Mouse (Mus musculus) forebrain, embryonic 13.5 days (tissue): ENCODE results near the gene Rnf114. TPM values are rescaled to one million over a fixed set of nuclear protein-coding genes. Genes with fewer than 3 reads are reported as not detected.

Experiments used
- ATAC-seq: fragments of 200-750 bp; cut with Nextera tagmentation; 2 replicates; pipeline ENCODE4 v1.8.0; 2017
- H3K27ac ChIP-seq: fragments of 300-500 bp; sonication (generic); 2 replicates; pipeline ENCODE4 v1.5.1; 2015; ENCODE audit warnings: inconsistent platforms, mild to moderate bottlenecking, moderate library complexity
- H3K27me3 ChIP-seq: fragments of 300-500 bp; sonication (generic); 2 replicates; pipeline ENCODE4 v1.6.1; 2015; ENCODE audit warnings: mild to moderate bottlenecking, inconsistent platforms
- H3K36me3 ChIP-seq: fragments of 300-500 bp; sonication (generic); 2 replicates; pipeline ENCODE4 v1.6.1; 2015; ENCODE audit warnings: mild to moderate bottlenecking, inconsistent platforms; ENCODE audit not compliant: poor library complexity, severe bottlenecking
- H3K4me1 ChIP-seq: fragments of 300-500 bp; sonication (generic); 2 replicates; pipeline ENCODE4 v1.6.1; 2015; ENCODE audit warnings: inconsistent platforms
- H3K4me2 ChIP-seq: fragments of 300-500 bp; sonication (generic); 2 replicates; pipeline ENCODE4 v1.6.1; 2015; ENCODE audit warnings: inconsistent platforms, mild to moderate bottlenecking, moderate library complexity
- H3K4me3 ChIP-seq: fragments of 300-500 bp; sonication (generic); 2 replicates; pipeline ENCODE4 v1.5.1; 2015; ENCODE audit warnings: mild to moderate bottlenecking, inconsistent platforms
- H3K9ac ChIP-seq: fragments of 300-500 bp; sonication (generic); 2 replicates; pipeline ENCODE4 v1.6.1; 2015; ENCODE audit warnings: mild to moderate bottlenecking, inconsistent platforms
- H3K9me3 ChIP-seq: fragments of 300-500 bp; sonication (generic); replicated peaks from 2 replicates; pipeline ENCODE4 v1.6.1; 2016; ENCODE audit warnings: inconsistent platforms
- WGBS: fragments of 180-500 bp; shearing (Covaris S2); methylation state at CpG from one replicate; pipeline ENCODE4 v1.1.7; 2015; 5-methylcytosine and 5-hydroxymethylcytosine counted together
- polyA plus RNA-seq: library from polyadenylated mRNA; unstranded; fragments of >200 nt; fragmentation: Nextera tagmentation; extraction: Ambion mirVana; gene quantifications from 2 replicates; pipeline ENCODE4 v1.2.1, GENCODE M21; 2015

The Rnf114 gene
- polyA plus RNA-seq, 1 experiment from 2014 or later, result 134 TPM

DNA sequence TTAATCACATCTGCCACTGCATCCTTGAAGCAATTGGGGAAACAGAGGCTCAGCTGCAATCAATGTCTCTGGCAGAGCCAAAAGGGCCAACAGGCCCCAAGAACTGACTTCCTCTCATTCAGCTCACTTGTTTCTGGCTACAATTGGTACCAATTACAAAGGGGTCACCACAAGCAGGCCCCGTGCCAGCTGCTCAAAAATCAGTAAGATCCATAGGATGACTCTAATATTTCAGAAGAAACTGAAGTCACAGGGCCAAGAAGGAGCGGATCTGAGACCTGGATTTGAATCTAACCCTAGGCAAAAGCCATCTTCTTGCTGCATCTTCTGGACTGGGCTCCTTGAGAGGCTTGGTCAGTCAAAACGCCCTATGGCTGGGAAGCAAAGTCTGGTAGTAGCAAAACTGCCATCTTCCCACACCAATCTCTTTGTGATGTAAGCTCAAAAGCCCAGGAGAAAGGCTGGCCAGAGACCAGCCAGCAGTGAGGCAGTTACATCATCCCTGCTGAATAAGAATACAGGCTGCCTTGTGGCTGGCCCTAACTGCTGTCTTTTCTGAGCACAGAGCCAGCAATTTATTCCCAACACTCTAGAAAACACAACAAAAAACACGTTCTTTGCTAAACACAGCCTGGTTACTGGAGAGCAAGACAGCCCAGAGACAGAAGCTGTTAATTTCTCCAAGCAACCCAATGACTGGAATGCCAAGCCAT lies 1.5 kb upstream of the Rnf114 start:
- Histone ChIP-seq H3K9ac (peak overlapping the region; percentile 97), H3K9me3 (no peaks in the 10 kb centered on the region), H3K4me1 (peaks cover 27% of the 10 kb centered on the region), H3K36me3 (peaks cover 11% of the 10 kb centered on the region; the same call in 1 of the 2 replicates), H3K27me3 (no peaks in the 10 kb centered on the region), H3K4me3 (peak overlapping the region; percentile 99), H3K4me2 (peak overlapping the region; percentile 99), H3K27ac (peak overlapping the region; percentile 65; the same call in 1 of the 2 replicates)
- WGBS, result 76% methylated on average over 4 of the region's 4 CpGs
- no peak for ATAC-seq

DNA sequence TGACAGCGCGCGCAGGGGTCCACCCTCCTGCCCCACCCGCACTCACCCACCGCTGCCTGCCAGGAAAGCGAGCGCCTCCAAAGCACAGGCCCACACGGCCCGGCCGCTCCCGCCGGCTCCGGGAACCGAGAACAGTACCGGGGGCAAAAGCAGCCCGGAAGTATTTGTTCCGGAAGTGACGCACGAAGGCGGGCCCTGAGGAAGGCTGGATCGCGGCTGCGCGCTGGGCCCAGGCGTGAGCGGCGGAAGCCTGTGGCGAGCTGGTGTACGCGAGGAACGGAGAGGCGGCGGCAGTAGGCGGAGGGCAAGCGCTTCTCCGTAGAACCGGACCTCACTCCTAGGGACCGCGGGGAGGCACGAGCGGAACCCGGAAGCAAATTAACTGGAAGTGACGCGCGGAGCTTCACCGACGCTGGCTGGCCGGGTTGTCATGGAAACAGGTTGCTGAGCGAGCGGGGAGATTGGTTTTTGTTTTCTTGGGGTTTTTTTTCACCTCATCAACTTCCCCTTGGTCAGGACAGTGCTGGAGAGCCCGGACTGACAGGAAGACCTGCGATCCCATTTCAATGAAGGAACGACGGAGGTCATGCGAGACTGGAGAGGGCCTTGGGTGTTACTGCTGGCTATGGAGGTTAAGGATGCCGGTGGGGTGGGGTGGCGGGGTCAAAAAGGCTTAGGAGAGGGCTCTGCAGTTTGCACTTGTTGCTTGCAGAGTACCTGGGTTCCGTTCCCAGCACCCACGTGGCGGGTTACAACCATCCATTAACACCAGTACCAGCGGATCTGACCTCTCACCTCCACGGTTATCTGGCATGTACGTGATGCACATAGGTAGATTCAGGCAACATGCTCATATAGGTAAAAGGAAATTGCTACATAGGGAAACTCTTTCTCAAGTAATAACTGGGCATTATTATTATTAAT lies 530 bp downstream of the Rnf114 start, which contains the start of gene Spata2:
Gene Spata2, minus strand, starts transcription at position 175 of the 924 bp plus-strand sequence.
- peak within 1 kb of the TSS; percentile 98 for H3K27ac ChIP-seq
- H3K4me2 ChIP-seq, result peak within 1 kb of the TSS; percentile 99
- H3K27me3 ChIP-seq, result no peaks in the 10 kb centered on the region
- H3K9me3 ChIP-seq, result no peaks in the 10 kb centered on the region
- peak within 1 kb of the TSS; percentile 99 for H3K4me3 ChIP-seq
- peak; percentile 92 for ATAC-seq
- H3K36me3 ChIP-seq, result peaks cover 2% of the 10 kb centered on the region; the same call in 1 of the 2 replicates
- H3K4me1 ChIP-seq, result peaks cover 25% of the 10 kb centered on the region
- H3K9ac ChIP-seq, result peak within 1 kb of the TSS; percentile 97
- WGBS, result 2% methylated on average over 63 of the region's 63 CpGs

DNA sequence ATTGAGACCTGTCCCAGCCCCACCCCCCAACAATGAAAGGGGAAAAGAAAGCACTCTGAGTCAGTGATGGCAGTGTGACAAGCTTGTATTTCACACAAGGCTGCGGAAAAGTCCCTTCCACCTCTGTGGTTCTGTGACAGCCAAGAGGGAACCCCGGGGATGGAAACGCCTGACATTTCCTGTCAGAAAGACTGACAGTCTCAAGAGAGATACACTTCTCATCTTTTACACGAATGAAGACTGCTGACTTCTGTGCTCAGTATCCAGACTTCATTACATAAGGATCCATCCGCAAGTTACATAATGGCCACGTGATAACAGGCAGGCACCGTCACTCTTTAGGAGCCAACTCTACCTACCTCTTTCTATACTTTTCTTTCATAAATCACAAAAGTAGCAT lies 4.0 kb downstream of the Rnf114 start:
- no peak overlapping the region for H3K9ac ChIP-seq
- peaks cover 14% of the 10 kb centered on the region for H3K4me1 ChIP-seq
- WGBS, result 81% methylated on average over 7 of the region's 7 CpGs
- no peaks in the 10 kb centered on the region for H3K9me3 ChIP-seq
- H3K36me3 ChIP-seq, result no peaks in the 10 kb centered on the region; the same call in 1 of the 2 replicates
- no peak overlapping the region for H3K4me2 ChIP-seq
- H3K4me3 ChIP-seq, result no peak overlapping the region
- no peak for ATAC-seq
- no peak overlapping the region for H3K27ac ChIP-seq
- H3K27me3 ChIP-seq, result no peaks in the 10 kb centered on the region

DNA sequence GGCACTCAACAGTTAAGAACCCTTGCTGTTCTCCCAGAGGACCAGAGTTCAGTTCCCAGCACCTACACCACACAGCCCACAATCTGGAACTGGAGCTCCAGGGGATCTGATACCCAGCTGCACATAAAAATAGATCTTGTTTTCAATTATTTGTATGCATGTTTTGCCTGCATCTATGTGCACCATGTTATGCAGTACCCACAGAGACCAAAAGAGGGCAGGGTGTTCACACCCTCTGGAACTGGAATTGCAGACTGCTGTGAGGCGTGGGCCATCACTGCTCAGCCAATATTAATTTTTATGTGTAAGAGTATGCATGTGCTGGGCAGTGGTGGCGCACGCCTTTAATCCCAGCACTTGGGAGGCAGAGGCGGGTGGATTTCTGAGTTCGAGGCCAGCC lies 4.8 kb downstream of the Rnf114 start:
- no peaks in the 10 kb centered on the region for H3K27me3 ChIP-seq
- no peak overlapping the region for H3K4me3 ChIP-seq
- no peak for ATAC-seq
- H3K9me3 ChIP-seq, result no peaks in the 10 kb centered on the region
- peaks cover 7% of the 10 kb centered on the region for H3K4me1 ChIP-seq
- H3K36me3 ChIP-seq, result no peaks in the 10 kb centered on the region; the same call in 1 of the 2 replicates
- no peak overlapping the region for H3K9ac ChIP-seq
- H3K27ac ChIP-seq, result no peak overlapping the region
- no peak overlapping the region for H3K4me2 ChIP-seq
- WGBS, result 74% methylated on average over 5 of the region's 5 CpGs

DNA sequence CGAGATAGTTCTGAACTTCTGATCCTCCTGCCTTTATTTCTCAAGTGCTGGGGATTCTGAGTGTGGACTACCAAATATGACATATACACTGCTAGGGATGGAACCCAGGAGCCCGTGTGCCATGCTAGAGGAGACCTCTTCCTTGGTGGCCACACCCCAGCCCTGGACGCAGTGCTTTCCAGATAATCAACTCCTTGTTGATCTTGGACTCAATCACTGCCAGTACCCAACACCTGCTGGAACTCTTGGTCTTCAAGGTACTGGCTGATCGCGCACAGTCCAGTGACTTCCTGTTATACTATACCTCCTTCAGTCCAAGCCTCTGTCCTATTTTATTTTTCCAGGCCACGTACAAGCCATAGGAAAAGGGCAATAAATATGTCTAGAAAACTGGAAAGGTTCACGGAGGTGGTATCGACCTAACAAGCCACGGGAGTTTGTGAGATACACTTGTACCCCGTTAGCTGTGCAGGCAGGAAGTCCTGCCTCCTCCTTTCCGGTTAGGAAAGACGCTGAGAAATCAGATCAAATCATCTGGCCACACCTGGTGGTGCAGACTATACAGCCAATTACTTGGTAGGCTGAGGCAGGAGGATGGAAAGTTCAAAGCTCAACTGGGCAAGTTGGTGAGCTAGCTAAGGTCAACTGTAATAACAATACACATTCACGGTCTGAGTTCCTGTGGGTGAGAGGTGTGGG lies 10.3 kb downstream of the Rnf114 start:
- Histone ChIP-seq H3K4me1 (peaks cover 32% of the 10 kb centered on the region), H3K27ac (no peak overlapping the region), H3K27me3 (no peaks in the 10 kb centered on the region), H3K9me3 (no peaks in the 10 kb centered on the region), H3K4me3 (peak overlapping the region; percentile 97), H3K4me2 (peak overlapping the region; percentile 96), H3K36me3 (peaks cover 17% of the 10 kb centered on the region), H3K9ac (0 out of 2 replicates have a peak overlapping the region, but pooled peaks have one; percentile 90)
- WGBS, result 53% methylated on average over 13 of the region's 13 CpGs
- peak; percentile 9; the same call in 1 of the 2 replicates for ATAC-seq

DNA sequence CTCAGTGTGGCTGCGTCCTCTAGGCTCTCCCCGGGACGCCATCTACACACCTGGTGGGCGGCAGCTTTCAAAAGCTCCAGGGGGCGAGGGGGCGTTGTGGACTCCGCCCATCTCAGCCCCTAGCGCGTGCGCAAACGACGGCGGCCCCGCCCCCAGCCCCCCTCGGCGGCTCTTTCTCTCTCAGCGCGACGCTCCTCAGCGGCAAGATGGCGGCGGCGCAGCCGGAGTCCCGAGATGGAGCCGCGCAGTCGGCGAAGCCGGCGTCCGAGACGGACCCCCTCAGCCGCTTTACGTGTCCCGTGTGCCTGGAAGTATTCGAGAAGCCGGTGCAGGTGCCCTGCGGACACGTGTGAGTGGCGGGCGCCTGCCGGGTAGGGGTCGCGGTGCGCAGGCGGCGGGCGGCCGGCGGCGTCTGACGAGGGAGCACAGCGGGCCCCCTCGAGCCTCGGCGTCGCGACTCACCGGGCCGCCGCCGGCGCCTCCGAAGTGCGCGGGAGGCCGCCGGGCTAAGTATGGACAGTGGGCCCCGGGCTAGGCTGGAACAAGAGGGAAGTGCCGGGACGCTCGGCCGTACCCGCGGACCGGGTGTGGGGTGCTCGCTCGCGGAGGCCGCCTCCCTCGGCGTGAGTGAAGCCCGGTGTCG lies 10.9 kb downstream of the Rnf114 start:
- H3K4me3 ChIP-seq, result peak overlapping the region; percentile 97
- H3K36me3 ChIP-seq, result peaks cover 23% of the 10 kb centered on the region
- peak overlapping the region; percentile 96 for H3K4me2 ChIP-seq
- H3K27ac ChIP-seq, result peak overlapping the region; percentile 83
- no peaks in the 10 kb centered on the region for H3K9me3 ChIP-seq
- WGBS, result under 1% methylated on average over 84 of the region's 85 CpGs
- H3K9ac ChIP-seq, result peak overlapping the region; percentile 90
- H3K27me3 ChIP-seq, result no peaks in the 10 kb centered on the region
- H3K4me1 ChIP-seq, result peaks cover 32% of the 10 kb centered on the region
- peak; percentile 93 for ATAC-seq

DNA sequence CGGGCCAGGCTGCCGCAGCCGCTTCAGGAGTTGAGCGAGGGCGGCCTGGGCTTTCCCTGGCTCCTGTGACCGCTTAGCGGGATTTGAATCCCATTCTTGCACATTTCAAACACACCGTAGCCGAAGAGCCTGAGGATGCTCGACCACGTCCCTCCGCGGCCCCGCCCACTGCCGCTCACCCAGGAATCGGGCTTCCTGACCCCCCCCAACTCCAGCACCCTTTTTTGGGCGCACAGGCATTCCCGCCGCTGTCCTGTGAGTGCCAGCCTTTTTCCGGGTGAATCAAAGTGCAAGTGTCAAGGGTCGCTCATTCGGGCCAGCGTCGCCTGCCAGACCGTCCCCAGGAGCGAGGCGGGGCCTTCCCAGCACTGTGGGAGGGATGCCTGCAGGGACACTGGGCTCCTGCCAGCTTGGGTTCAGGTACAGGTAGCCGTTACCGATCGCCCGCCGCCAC lies 11.5 kb downstream of the Rnf114 start:
- H3K27ac ChIP-seq, result peak overlapping the region; percentile 83
- ATAC-seq, result 0 out of 2 replicates have a peak, but pooled peaks have one; percentile 25
- peaks cover 32% of the 10 kb centered on the region for H3K4me1 ChIP-seq
- peak overlapping the region; percentile 90 for H3K9ac ChIP-seq
- H3K36me3 ChIP-seq, result peaks cover 29% of the 10 kb centered on the region
- H3K27me3 ChIP-seq, result no peaks in the 10 kb centered on the region
- H3K4me2 ChIP-seq, result peak overlapping the region; percentile 96
- H3K4me3 ChIP-seq, result peak overlapping the region; percentile 97
- WGBS, result 1% methylated on average over 32 of the region's 32 CpGs
- H3K9me3 ChIP-seq, result no peaks in the 10 kb centered on the region

DNA sequence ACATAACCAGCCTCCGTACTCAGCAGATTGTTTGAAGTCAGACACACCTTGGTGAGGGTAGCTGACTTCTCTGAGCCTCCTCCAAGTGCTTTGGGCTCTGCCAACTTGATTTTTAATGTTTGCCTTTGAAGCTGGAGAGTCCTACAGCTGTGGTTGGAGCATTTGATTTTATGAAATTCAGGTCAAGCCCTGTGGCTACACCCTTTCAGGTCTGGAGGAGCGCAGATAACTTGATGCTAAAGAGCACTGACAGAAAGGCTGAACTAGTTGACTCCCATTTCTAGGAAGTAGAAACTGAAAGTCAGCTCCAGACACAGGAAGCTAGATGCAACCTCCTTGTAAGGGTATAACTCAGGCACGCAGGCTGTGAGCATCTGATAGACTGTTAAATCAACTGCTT lies 12.7 kb downstream of the Rnf114 start:
- peak overlapping the region; percentile 97; the same call in 1 of the 2 replicates for H3K4me3 ChIP-seq
- peaks cover 41% of the 10 kb centered on the region for H3K36me3 ChIP-seq
- H3K27ac ChIP-seq, result no peak overlapping the region
- H3K4me1 ChIP-seq, result peaks cover 32% of the 10 kb centered on the region
- H3K27me3 ChIP-seq, result no peaks in the 10 kb centered on the region
- H3K9me3 ChIP-seq, result no peaks in the 10 kb centered on the region
- peak overlapping the region; percentile 43 for H3K9ac ChIP-seq
- WGBS, result 89% methylated on average over 3 of the region's 3 CpGs
- peak overlapping the region; percentile 96 for H3K4me2 ChIP-seq
- no peak for ATAC-seq

DNA sequence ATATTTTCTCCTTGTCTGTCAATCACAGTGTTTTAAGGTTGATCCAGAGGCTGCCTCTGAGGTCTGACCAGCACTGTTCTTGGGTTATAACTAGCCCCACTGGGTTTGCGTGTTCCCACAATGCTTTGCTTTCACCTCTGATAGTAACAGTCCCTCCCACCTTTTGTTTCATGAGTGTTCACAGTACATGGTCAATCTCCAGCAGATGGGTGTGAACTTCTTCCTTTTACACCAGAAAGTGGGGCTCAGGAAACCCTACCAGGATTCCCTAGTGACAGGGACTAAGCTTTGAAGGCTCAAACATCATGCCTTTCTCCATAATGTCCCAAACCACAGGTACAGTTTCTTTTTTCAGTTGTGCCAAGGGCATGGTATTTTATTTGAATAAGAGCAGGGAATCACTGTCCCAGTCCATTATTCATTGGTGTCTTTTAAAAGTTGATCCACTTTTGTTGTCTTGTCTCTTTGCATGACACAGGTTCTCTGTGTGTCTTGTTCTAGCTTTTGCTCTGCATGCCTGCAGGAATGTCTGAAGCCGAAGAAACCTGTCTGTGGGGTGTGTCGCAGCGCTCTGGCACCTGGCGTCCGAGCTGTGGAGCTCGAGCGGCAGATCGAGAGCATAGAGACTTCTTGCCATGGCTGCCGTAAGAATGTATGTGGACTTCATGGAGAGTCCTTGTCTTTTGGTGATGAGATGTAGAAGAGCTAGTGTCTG lies 14.3 kb downstream of the Rnf114 start:
- peak overlapping the region; percentile 18; the same call in 1 of the 2 replicates for H3K9ac ChIP-seq
- no peaks in the 10 kb centered on the region for H3K27me3 ChIP-seq
- H3K27ac ChIP-seq, result no peak overlapping the region
- ATAC-seq, result no peak
- H3K4me2 ChIP-seq, result no peak overlapping the region
- H3K36me3 ChIP-seq, result peaks cover 56% of the 10 kb centered on the region
- no peak overlapping the region for H3K4me3 ChIP-seq
- WGBS, result 96% methylated on average over 10 of the region's 10 CpGs
- peaks cover 32% of the 10 kb centered on the region for H3K4me1 ChIP-seq
- no peaks in the 10 kb centered on the region for H3K9me3 ChIP-seq

DNA sequence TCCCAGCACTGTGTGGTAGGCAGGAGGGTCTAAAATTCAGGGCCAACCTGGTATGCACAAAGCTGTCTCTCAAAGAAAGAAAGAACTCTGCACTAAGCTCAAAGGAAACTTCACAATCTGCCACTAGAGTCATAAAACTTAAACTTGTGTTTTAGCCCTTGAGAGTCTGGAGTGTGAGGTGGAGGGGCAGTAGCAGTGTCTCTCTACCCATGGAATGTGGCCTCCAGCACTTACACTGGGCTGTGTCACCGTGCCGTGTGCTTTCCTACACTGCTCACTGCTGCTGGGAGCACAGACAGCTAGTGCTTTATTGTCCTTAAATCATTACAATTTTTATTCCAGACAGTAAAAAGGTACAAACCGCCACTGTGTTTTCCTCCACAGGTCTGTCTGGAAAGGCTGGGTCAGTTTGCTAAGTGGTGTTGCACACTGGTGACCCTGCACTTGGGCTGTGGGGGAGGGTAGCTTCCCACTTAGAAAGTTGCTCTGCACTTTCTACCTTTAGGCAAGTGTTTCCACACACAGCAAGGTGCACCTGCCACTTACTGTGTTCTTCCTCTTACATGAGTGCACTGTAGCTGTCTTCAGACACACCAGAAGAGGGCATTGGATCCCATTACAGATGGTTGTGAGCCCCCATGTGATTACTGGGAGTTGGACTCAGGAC lies 15.4 kb downstream of the Rnf114 start:
- 98% methylated on average over 3 of the region's 3 CpGs for WGBS
- Histone ChIP-seq H3K27me3 (no peaks in the 10 kb centered on the region), H3K9ac (no peak overlapping the region), H3K4me3 (no peak overlapping the region), H3K4me2 (no peak overlapping the region), H3K36me3 (peaks cover 67% of the 10 kb centered on the region), H3K9me3 (no peaks in the 10 kb centered on the region), H3K4me1 (peaks cover 32% of the 10 kb centered on the region), H3K27ac (no peak overlapping the region)
- no peak for ATAC-seq
